Mouse (Mus musculus): Measurements from ENCODE around the gene Add2. TPM values are rescaled to one million over a fixed set of nuclear protein-coding genes. Genes with fewer than 3 reads are reported as not detected.

The Add2 gene
- polyA plus RNA-seq, 1 experiment from 2014 or later = 1.7 TPM

- Histone ChIP-seq H3K27ac (ENCODE audit: low read length) (no peak overlapping the region), H3K4me3 (ENCODE audit: low read length) (no peak overlapping the region), H3K4me1 (ENCODE audit: control insufficient read depth, insufficient read depth, low read length) (no peaks in the 10 kb centered on the region), H3K9ac (ENCODE audit: low read length) (no peak overlapping the region), H3K9me3 (replicated peaks; ENCODE audit: control insufficient read depth, low read length) (no peaks in the 10 kb centered on the region), H3K36me3 (ENCODE audit: control insufficient read depth, insufficient read depth) (no peaks in the 10 kb centered on the region), H3K27me3 (ENCODE audit: control insufficient read depth, insufficient read depth, low read length) (no peaks in the 10 kb centered on the region), H3K4me2 (ENCODE audit: low read depth, low read length) (no peak overlapping the region)
- no peak for ATAC-seq (replicated peaks; ENCODE audit: extremely low read depth, insufficient read depth, low FRiP score)
- WGBS = 57% methylated on average over 5 of the region's 5 CpGs
Observed at GRCm38 (mm10) chr6:86167851-86168250, 139.4 kb downstream of the Add2 start.

DNA sequence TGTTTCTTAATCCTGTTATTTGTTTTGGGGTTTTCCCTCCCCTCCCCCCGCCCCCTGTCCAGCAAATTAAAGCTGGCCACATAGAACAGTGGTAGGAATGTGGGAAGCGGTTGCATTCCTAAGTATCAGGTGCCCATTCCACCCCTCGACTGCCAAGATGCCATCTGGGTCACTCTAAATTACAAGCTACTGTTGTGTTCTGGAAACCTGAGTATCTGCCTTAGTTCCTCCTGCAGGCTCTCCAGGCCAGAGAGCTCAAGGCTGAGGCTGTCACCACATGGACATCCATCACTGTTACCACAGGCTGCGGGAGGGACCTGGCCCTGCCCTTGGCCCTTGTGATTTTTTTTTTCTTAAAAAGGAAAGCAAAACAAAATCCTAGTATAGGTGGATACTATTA, 140.7 kb downstream of the Add2 start:
- ATAC-seq (replicated peaks; ENCODE audit: extremely low read depth, insufficient read depth, low FRiP score) = no peak
- H3K4me3 ChIP-seq (ENCODE audit: low read length) = no peak overlapping the region
- no peaks in the 10 kb centered on the region for H3K27me3 ChIP-seq (ENCODE audit: control insufficient read depth, insufficient read depth, low read length)

More for the DNA sequence above, 140.7 kb downstream of the Add2 start:
- Histone ChIP-seq H3K36me3 (ENCODE audit: control insufficient read depth, insufficient read depth) (no peaks in the 10 kb centered on the region), H3K27ac (ENCODE audit: low read length) (no peak overlapping the region), H3K9me3 (replicated peaks; ENCODE audit: control insufficient read depth, low read length) (no peaks in the 10 kb centered on the region), H3K4me1 (ENCODE audit: control insufficient read depth, insufficient read depth, low read length) (no peaks in the 10 kb centered on the region), H3K4me2 (ENCODE audit: low read depth, low read length) (no peak overlapping the region), H3K9ac (ENCODE audit: low read length) (no peak overlapping the region)
- WGBS = 49% methylated on average over 4 of the region's 4 CpGs

Other genes with a start within 250 kb of the Add2 start
- not detected in 2 replicates for gene Nat8f6, start 207.7 kb upstream of the Add2 start, polyA plus RNA-seq (2015; fragmentation: Nextera tagmentation; extraction: Ambion mirVana)
- gene Nat8f5, start 207.7 kb upstream of the Add2 start, polyA plus RNA-seq (2015; fragmentation: Nextera tagmentation; extraction: Ambion mirVana) = not detected in 2 replicates
- 0.13 TPM in 1 of 2 replicates, not detected in the other for gene Nat8, start 196.6 kb upstream of the Add2 start, polyA plus RNA-seq (2015; fragmentation: Nextera tagmentation; extraction: Ambion mirVana)
- gene Nat8f2, start 159.5 kb upstream of the Add2 start, polyA plus RNA-seq (2015; fragmentation: Nextera tagmentation; extraction: Ambion mirVana) = not detected in 2 replicates
- gene Nat8f4, start 123.8 kb upstream of the Add2 start, polyA plus RNA-seq (2015; fragmentation: Nextera tagmentation; extraction: Ambion mirVana) = 2.1 and 2.9 TPM in 2 replicates
- gene Tprkb, start 116.8 kb upstream of the Add2 start, polyA plus RNA-seq (2015; fragmentation: Nextera tagmentation; extraction: Ambion mirVana) = 20.8 and 23.1 TPM in 2 replicates
- 4.6 and 6.5 TPM in 2 replicates for gene Nat8f1, start 113.0 kb upstream of the Add2 start, polyA plus RNA-seq (2015; fragmentation: Nextera tagmentation; extraction: Ambion mirVana)
- gene Dusp11, start 67.0 kb upstream of the Add2 start, polyA plus RNA-seq (2015; fragmentation: Nextera tagmentation; extraction: Ambion mirVana) = 40.2 and 54.6 TPM in 2 replicates
- gene Figla, start 12.5 kb upstream of the Add2 start, polyA plus RNA-seq (2015; fragmentation: Nextera tagmentation; extraction: Ambion mirVana) = not detected in 2 replicates
- gene Tgfa, start 166.5 kb downstream of the Add2 start, polyA plus RNA-seq (2015; fragmentation: Nextera tagmentation; extraction: Ambion mirVana) = 2.5 and 2.7 TPM in 2 replicates